In genomic region chr9:119247996-119248395, GRCm38 (mm10) we compare ENCODE assay signal across 24 mouse cellular contexts. TPM values are rescaled to one million over a fixed set of nuclear protein-coding genes. Genes with fewer than 3 reads are reported as not detected.
DNase-seq lines count a peak whose midpoint lies in the region; TF ChIP-seq lines count a peak whose summit lies in the region.
"Had no signal": no experiment of that assay in that cellular context is flagged by ENCODE, and none has a peak within 500 bp of the region (broad histone marks: within the 10 kb centered on the region; RNA-seq: fewer than 3 reads in every experiment).

No protein-coding gene starts in this region.

- H3K27me3 ChIP-seq in heart, embryonic 10.5 days (ENCODE audit: insufficient read depth, poor library complexity, severe bottlenecking), result no peaks in the 10 kb centered on the region
- no peaks in the 10 kb centered on the region for H3K27me3 ChIP-seq in thymus, adult 2 months (ENCODE audit: control insufficient read depth, insufficient read depth, low read length)
- H3K27me3 ChIP-seq in small intestine, adult 2 months (ENCODE audit: control insufficient read depth, insufficient read depth, low read length), result no peaks in the 10 kb centered on the region
- H3K27me3 ChIP-seq: embryonic facial prominence, embryonic 13.5 days; forebrain, embryonic 15.5 days; heart, embryonic 12.5 days; hindbrain, embryonic 13.5 days; limb, embryonic 13.5 days; midbrain, embryonic 13.5 days; neural tube, embryonic 12.5 days had no signal

- peaks cover 55% of the 10 kb centered on the region for H3K36me3 ChIP-seq in heart, embryonic 10.5 days
- H3K36me3 ChIP-seq in thymus, adult 2 months (ENCODE audit: control insufficient read depth, insufficient read depth, low read length), result peaks cover 14% of the 10 kb centered on the region
- peaks cover 33% of the 10 kb centered on the region for H3K36me3 ChIP-seq in small intestine, adult 2 months (ENCODE audit: control insufficient read depth, insufficient read depth, low read length)

- peak; percentile 54 for DNase-seq in heart, embryonic 10.5 days (ENCODE audit: low spot score)
- no peak for DNase-seq in heart, adult 8-10 months (ENCODE audit: low spot score)
- DNase-seq in thymus, adult 2 months, result peak; percentile 8
- DNase-seq in thymus, postnatal 10 days (ENCODE audit: low spot score in 2 of 2), result no peak
- DNase-seq in gastrocnemius, postnatal 14 days, result no peak
- no peak for DNase-seq in adrenal gland, postnatal 25 days
- no peak for DNase-seq in heart, postnatal 14 days
- DNase-seq: cerebellum, adult 9-11 months; gastrocnemius, postnatal 25 days; kidney, postnatal 36 days; spleen, adult 18-20 months had no signal

- H3K9me3 ChIP-seq in heart, embryonic 10.5 days, result no peaks in the 10 kb centered on the region
- H3K9me3 ChIP-seq: embryonic facial prominence, embryonic 13.5 days; forebrain, embryonic 15.5 days; heart, embryonic 12.5 days; hindbrain, embryonic 13.5 days; limb, embryonic 13.5 days; midbrain, embryonic 13.5 days; neural tube, embryonic 12.5 days had no signal

- 83% methylated on average over 5 of the region's 5 CpGs for WGBS in heart, embryonic 10.5 days
- 11% methylated on average over 5 of the region's 5 CpGs for WGBS in thymus, adult 2 months
- 60% methylated on average over 5 of the region's 5 CpGs for WGBS in small intestine, adult 2 months

- no peak overlapping the region for H3K4me3 ChIP-seq in heart, embryonic 10.5 days
- H3K4me3 ChIP-seq in thymus, adult 2 months (ENCODE audit: control insufficient read depth, insufficient read depth, low read length), result no peak overlapping the region
- no peak overlapping the region for H3K4me3 ChIP-seq in small intestine, adult 2 months (ENCODE audit: low read depth, low read length)
- H3K4me3 ChIP-seq: embryonic facial prominence, embryonic 13.5 days; forebrain, embryonic 15.5 days; heart, embryonic 12.5 days; hindbrain, embryonic 13.5 days; limb, embryonic 13.5 days; midbrain, embryonic 13.5 days; neural tube, embryonic 12.5 days had no signal

- intact Hi-C loops in gastrocnemius, postnatal 14 days (cut with DNase I; ENCODE audit: low total_unique reads), result no loop called here
- intact Hi-C loops in heart, postnatal 14 days (cut with DNase I), result no loop called here

- H3K4me1 ChIP-seq in heart, embryonic 10.5 days, result no peaks in the 10 kb centered on the region
- peaks cover 6% of the 10 kb centered on the region; the same call in 1 of the 2 replicates for H3K4me1 ChIP-seq in thymus, adult 2 months (replicated peaks; ENCODE audit: control insufficient read depth, insufficient read depth, low read length)
- H3K4me1 ChIP-seq in small intestine, adult 2 months (ENCODE audit: control insufficient read depth, insufficient read depth, insufficient read length, low read length), result peaks cover 12% of the 10 kb centered on the region
- H3K4me1 ChIP-seq: embryonic facial prominence, embryonic 13.5 days; forebrain, embryonic 15.5 days; heart, embryonic 12.5 days; hindbrain, embryonic 13.5 days; limb, embryonic 13.5 days; midbrain, embryonic 13.5 days; neural tube, embryonic 12.5 days had no signal

- TF ChIP-seq POLR2A in thymus, adult 2 months (IDR thresholded peaks at IDR 0.05; ENCODE audit: control insufficient read depth, extremely low read depth, insufficient read depth, low read length, poor library complexity), result no peak
- no peak for TF ChIP-seq POLR2A in small intestine, adult 2 months (IDR thresholded peaks at IDR 0.05; ENCODE audit: low read depth, low read length)

- no peak for TF ChIP-seq CTCF in thymus, adult 2 months (IDR thresholded peaks at IDR 0.05; ENCODE audit: borderline replicate concordance, control insufficient read depth, extremely low read depth, insufficient read depth, low read length, poor library complexity)
- TF ChIP-seq CTCF in small intestine, adult 2 months (IDR thresholded peaks at IDR 0.05; ENCODE audit: extremely low read depth, insufficient read length, insufficient replicate concordance, low read depth, low read length), result no peak

- no peak overlapping the region for H3K27ac ChIP-seq in heart, embryonic 10.5 days
- H3K27ac ChIP-seq in thymus, adult 2 months (ENCODE audit: control insufficient read depth, insufficient read depth, low read length), result no peak overlapping the region
- peak overlapping the region; percentile 27; the same call in 1 of the 2 replicates for H3K27ac ChIP-seq in small intestine, adult 2 months (ENCODE audit: insufficient read depth, low read depth, low read length)
- H3K27ac ChIP-seq: embryonic facial prominence, embryonic 13.5 days; forebrain, embryonic 15.5 days; hindbrain, embryonic 13.5 days; limb, embryonic 13.5 days; liver, embryonic 14.5 days; midbrain, embryonic 13.5 days; neural tube, embryonic 12.5 days had no signal

RNA-seq across cellular contexts. Expression of gene Slc22a13, which starts 39.1 kb away (rescaled TPM):
- polyA plus RNA-seq in heart, embryonic 10.5 days (2016; fragmentation: Nextera tagmentation; extraction: Ambion mirVana), result not detected in 2 replicates
- not detected for total RNA-seq in heart, adult 8-10 months (2022)
- polyA plus RNA-seq in thymus, adult 2 months (2012; rRNA removed), result 0.14 and 0.23 TPM in 2 replicates
- 0.09 and 0.36 TPM in 2 replicates for polyA plus RNA-seq in small intestine, adult 2 months (2012; rRNA removed)
- total RNA-seq in gastrocnemius, postnatal 14 days (2021), result not detected
- not detected in 2 replicates for total RNA-seq in adrenal gland, postnatal 25 days (2021)
- total RNA-seq in heart, postnatal 14 days (2021), result not detected
- total RNA-seq: gastrocnemius, postnatal 25 days; heart, postnatal 25 days; layer of hippocampus, postnatal 25 days; MEL had no signal
- polyA plus RNA-seq: embryonic facial prominence, embryonic 13.5 days; heart, embryonic 12.5 days; hindbrain, embryonic 13.5 days; intestine, embryonic 14.5 days; limb, embryonic 13.5 days; midbrain, embryonic 13.5 days; neural tube, embryonic 12.5 days had no signal

Comparison
In these comparisons a context has a peak if more than half of its experiments do, and no peak if none do; other contexts are left out.
1. DNase-seq: peak in heart, embryonic 10.5 days (single experiment) and thymus, adult 2 months (single experiment); none in heart, adult 8-10 months (single experiment), thymus, postnatal 10 days (0 of 2), gastrocnemius, postnatal 14 days (single experiment), adrenal gland, postnatal 25 days (single experiment) and heart, postnatal 14 days (0 of 2).